Mouse (Mus musculus) liver, embryonic 14.5 days (tissue): ENCODE data around the gene Pnpla6.

Experiments
- CTCF ChIP-seq: IDR thresholded peaks from 2 replicates; pipeline ENCODE4 v1.5.1; 2016; ENCODE audit warnings: antibody characterized with exemption, low read depth, control low read depth
- EP300 ChIP-seq: IDR thresholded peaks from 2 replicates; pipeline ENCODE4 v1.6.1; 2016; ENCODE audit warnings: antibody characterized with exemption, low read depth

- TF ChIP-seq CTCF, result no peak
- TF ChIP-seq EP300, result no peak
Observed at GRCm38 (mm10) chr8:3579390-3580364, 64.5 kb downstream of the Pnpla6 start.
